Mouse (Mus musculus) embryo, embryonic 11 days (tissue): ENCODE data around the gene Fam90a1a.
"Not testable (repeated sequence)": the region's sequence is repeated elsewhere in the genome, so short reads cannot be mapped to it uniquely, and the experiment has no call there.

Experiments
- DNase-seq: peaks from one replicate; pipeline ENCODE4 v3.0.0-alpha.2; 2015

The Fam90a1a gene

GRCm38 (mm10) chr8:21958414-21958813, at the start of gene Fam90a1a:
Gene Fam90a1a (plus strand): TSS chr8:21958714.
- no peak for DNase-seq

- DNase-seq, result no peak
These were observed 46.6 kb upstream of the Fam90a1a start for GRCm38 (mm10) chr8:21911931-21912330.

- DNase-seq, result no peak
These were observed 46.0 kb upstream of the Fam90a1a start for GRCm38 (mm10) chr8:21912554-21912953.

GRCm38 (mm10) chr8:21915625-21916024, 42.9 kb upstream of the Fam90a1a start:
- DNase-seq, result no peak

GRCm38 (mm10) chr8:21930754-21931153, 27.8 kb upstream of the Fam90a1a start:
- DNase-seq, result not testable (repeated sequence)

GRCm38 (mm10) chr8:21932610-21933009, 25.9 kb upstream of the Fam90a1a start, which contains the start of gene Defb15:
Gene Defb15 (minus strand): TSS chr8:21932710.
- no peak for DNase-seq

- DNase-seq, result not testable (repeated sequence)
These were observed 20.5 kb upstream of the Fam90a1a start, which contains the start of gene Defb35 for GRCm38 (mm10) chr8:21938052-21938451. Gene Defb35 (plus strand): TSS chr8:21938352.

- DNase-seq, result no peak
These were observed 12.1 kb upstream of the Fam90a1a start, which contains the start of gene Defb13 for GRCm38 (mm10) chr8:21946462-21946861. Gene Defb13 (plus strand): TSS chr8:21946762.

GRCm38 (mm10) chr8:21947311-21948017, 11.1 kb upstream of the Fam90a1a start:
- DNase-seq, result no peak

- peak; percentile 59 for DNase-seq
These were observed 3.2 kb upstream of the Fam90a1a start for GRCm38 (mm10) chr8:21955321-21955720.

GRCm38 (mm10) chr8:21956336-21956735, 2.2 kb upstream of the Fam90a1a start:
- no peak for DNase-seq

GRCm38 (mm10) chr8:21966646-21967045, 8.1 kb downstream of the Fam90a1a start:
- no peak for DNase-seq

- DNase-seq, result no peak
These were observed 11.0 kb downstream of the Fam90a1a start, which contains the start of gene Ccdc70 for GRCm38 (mm10) chr8:21969475-21969874. Gene Ccdc70 (plus strand): TSS chr8:21969775.

- no peak for DNase-seq
These were observed 19.7 kb downstream of the Fam90a1a start for GRCm38 (mm10) chr8:21978193-21978592.

GRCm38 (mm10) chr8:21981664-21982337, 23.3 kb downstream of the Fam90a1a start:
- DNase-seq, result peak; percentile 14

GRCm38 (mm10) chr8:21992184-21992583, 33.7 kb downstream of the Fam90a1a start:
- DNase-seq, result peak; percentile 61

- peak; percentile 49 for DNase-seq
These were observed 36.7 kb downstream of the Fam90a1a start for GRCm38 (mm10) chr8:21995181-21995580.

- no peak for DNase-seq
These were observed 46.4 kb downstream of the Fam90a1a start for GRCm38 (mm10) chr8:22004750-22005522.

- no peak for DNase-seq
These were observed 47.9 kb downstream of the Fam90a1a start for GRCm38 (mm10) chr8:22006423-22006822.

GRCm38 (mm10) chr8:22009403-22009802, 50.9 kb downstream of the Fam90a1a start:
- no peak for DNase-seq

- peak; percentile 22 for DNase-seq
These were observed 54.7 kb downstream of the Fam90a1a start for GRCm38 (mm10) chr8:22013034-22013707.
